Mouse (Mus musculus): ENCODE results near the gene Rhbdl1.

Rhbdl1 gene

GRCm38 (mm10) chr17:25792615-25793014 lies 44.5 kb downstream of the Rhbdl1 start, which contains the start of gene Fam173a:
Gene Fam173a (minus strand): TSS chr17:25792901.
- peak; percentile 46 for DNase-seq (ENCODE audit: low read depth)

- peak; percentile 82 for DNase-seq (ENCODE audit: low read depth)
These were observed 45.1 kb downstream of the Rhbdl1 start for GRCm38 (mm10) chr17:25791843-25792527.

- no peak for DNase-seq (ENCODE audit: low read depth)
These were observed 45.7 kb downstream of the Rhbdl1 start for GRCm38 (mm10) chr17:25791320-25791842.

GRCm38 (mm10) chr17:25786781-25787504 lies 50.2 kb downstream of the Rhbdl1 start:
- DNase-seq (ENCODE audit: low read depth): no peak

GRCm38 (mm10) chr17:25786280-25786679 lies 50.8 kb downstream of the Rhbdl1 start, which contains the start of gene Ccdc78:
Gene Ccdc78 (plus strand): TSS chr17:25786580.
- no peak for DNase-seq (ENCODE audit: low read depth)

- DNase-seq (ENCODE audit: low read depth): peak; percentile 94
These were observed 51.8 kb downstream of the Rhbdl1 start, which contains the start of gene Haghl for GRCm38 (mm10) chr17:25785281-25785745. Gene Haghl (minus strand): TSS chr17:25785673.

All from c-Kit-positive CD71-positive TER-119-negative erythroid progenitor cells, embryonic 14.5 days (primary cell).